Mouse (Mus musculus): ENCODE data around the gene Zbtb26.

Gene Zbtb26

GRCm38 (mm10) chr2:37442611-37443591 is at the start of gene Zbtb26, which contains the start of the genes Zbtb6 and Rabgap1:
Gene Zbtb26, minus strand, starts transcription at chr2:37443135.
Gene Zbtb6, minus strand, starts transcription at chr2:37443171.
Gene Rabgap1, plus strand, starts transcription at chr2:37443279.
- DNase-seq (ENCODE audit: low read depth, low spot score), result peak; percentile 86

GRCm38 (mm10) chr2:37488956-37489355 is 46.0 kb upstream of the Zbtb26 start:
- DNase-seq (ENCODE audit: low read depth, low spot score), result no peak

GRCm38 (mm10) chr2:37486408-37486807 is 43.5 kb upstream of the Zbtb26 start:
- DNase-seq (ENCODE audit: low read depth, low spot score), result no peak

GRCm38 (mm10) chr2:37485370-37485769 is 42.4 kb upstream of the Zbtb26 start:
- DNase-seq (ENCODE audit: low read depth, low spot score), result no peak

- no peak for DNase-seq (ENCODE audit: low read depth, low spot score)
Observed at GRCm38 (mm10) chr2:37484165-37484564, 41.2 kb upstream of the Zbtb26 start.

- DNase-seq (ENCODE audit: low read depth, low spot score), result no peak
Observed at GRCm38 (mm10) chr2:37480039-37480438, 37.1 kb upstream of the Zbtb26 start.

- DNase-seq (ENCODE audit: low read depth, low spot score), result no peak
Observed at GRCm38 (mm10) chr2:37479559-37479958, 36.6 kb upstream of the Zbtb26 start.

GRCm38 (mm10) chr2:37466266-37466665 is 23.3 kb upstream of the Zbtb26 start:
- DNase-seq (ENCODE audit: low read depth, low spot score), result no peak

- DNase-seq (ENCODE audit: low read depth, low spot score), result no peak
Observed at GRCm38 (mm10) chr2:37460707-37461106, 17.8 kb upstream of the Zbtb26 start.

- DNase-seq (ENCODE audit: low read depth, low spot score), result no peak
Observed at GRCm38 (mm10) chr2:37452376-37452760, 9.4 kb upstream of the Zbtb26 start.

GRCm38 (mm10) chr2:37451667-37452375 is 8.9 kb upstream of the Zbtb26 start:
- DNase-seq (ENCODE audit: low read depth, low spot score), result peak; percentile 87

GRCm38 (mm10) chr2:37431609-37432008 is 11.3 kb downstream of the Zbtb26 start:
- no peak for DNase-seq (ENCODE audit: low read depth, low spot score)

GRCm38 (mm10) chr2:37430593-37431464 is 12.1 kb downstream of the Zbtb26 start:
- DNase-seq (ENCODE audit: low read depth, low spot score), result no peak

- DNase-seq (ENCODE audit: low read depth, low spot score), result no peak
Observed at GRCm38 (mm10) chr2:37423671-37424070, 19.3 kb downstream of the Zbtb26 start.

- DNase-seq (ENCODE audit: low read depth, low spot score), result peak; percentile 94
Observed at GRCm38 (mm10) chr2:37422306-37423304, 20.3 kb downstream of the Zbtb26 start, which contains the start of gene Rc3h2. Gene Rc3h2, minus strand, starts transcription at chr2:37422903.

GRCm38 (mm10) chr2:37421903-37422302 is 21.0 kb downstream of the Zbtb26 start:
- DNase-seq (ENCODE audit: low read depth, low spot score), result no peak

- no peak for DNase-seq (ENCODE audit: low read depth, low spot score)
Observed at GRCm38 (mm10) chr2:37395539-37395938, 47.4 kb downstream of the Zbtb26 start.

- DNase-seq (ENCODE audit: low read depth, low spot score), result no peak
Observed at GRCm38 (mm10) chr2:37382921-37383320, 60.0 kb downstream of the Zbtb26 start.
